Mouse (Mus musculus): ENCODE measurements around the gene Endog. TPM values are rescaled to one million over a fixed set of nuclear protein-coding genes. Genes with fewer than 3 reads are reported as not detected.

Endog gene
- polyA plus RNA-seq, 1 experiment from 2014 or later: 15.6 TPM

- no peak for ATAC-seq (ENCODE audit: low read depth)
- H3K27ac ChIP-seq: no peak overlapping the region
These were observed 26.7 kb downstream of the Endog start for GRCm38 (mm10) chr2:30198021-30198420.

GRCm38 (mm10) chr2:30199984-30200383, 28.7 kb downstream of the Endog start:
- Histone ChIP-seq H3K4me1 (replicated peaks) (peaks cover 53% of the 10 kb centered on the region), H3K27me3 (no peaks in the 10 kb centered on the region), H3K36me3 (no peaks in the 10 kb centered on the region), H3K4me2 (no peak overlapping the region), H3K9ac (no peak overlapping the region), H3K27ac (peak overlapping the region; percentile 75), H3K4me3 (replicated peaks) (no peak overlapping the region), H3K9me3 (replicated peaks) (no peaks in the 10 kb centered on the region)
- peak; percentile 41 for ATAC-seq (ENCODE audit: low read depth)
- DNase-seq: no peak
- WGBS (ENCODE audit: insufficient replicate concordance): 34% methylated on average over 1 of the region's 1 CpGs

More at GRCm38 (mm10) chr2:30198021-30198420, 26.7 kb downstream of the Endog start:
- Histone ChIP-seq H3K4me3 (replicated peaks) (no peak overlapping the region), H3K36me3 (no peaks in the 10 kb centered on the region), H3K9me3 (replicated peaks) (no peaks in the 10 kb centered on the region), H3K4me2 (no peak overlapping the region), H3K4me1 (replicated peaks) (peaks cover 36% of the 10 kb centered on the region), H3K9ac (no peak overlapping the region), H3K27me3 (no peaks in the 10 kb centered on the region)
- DNase-seq: no peak
- 68% methylated on average over 4 of the region's 4 CpGs for WGBS (ENCODE audit: insufficient replicate concordance)

GRCm38 (mm10) chr2:30200388-30200925, 29.2 kb downstream of the Endog start:
- 74% methylated on average over 5 of the region's 5 CpGs for WGBS (ENCODE audit: insufficient replicate concordance)
- Histone ChIP-seq H3K9ac (no peak overlapping the region), H3K27me3 (no peaks in the 10 kb centered on the region), H3K36me3 (no peaks in the 10 kb centered on the region), H3K9me3 (replicated peaks) (no peaks in the 10 kb centered on the region), H3K27ac (peak overlapping the region; percentile 69), H3K4me1 (replicated peaks) (peaks cover 57% of the 10 kb centered on the region), H3K4me2 (no peak overlapping the region), H3K4me3 (replicated peaks) (no peak overlapping the region)
- ATAC-seq (ENCODE audit: low read depth) (peak; percentile 45), DNase-seq (no peak)

- H3K9ac ChIP-seq: no peak overlapping the region
- H3K4me2 ChIP-seq: peak overlapping the region; percentile 95; the same call in 1 of the 2 replicates
- no peak overlapping the region for H3K27ac ChIP-seq
- no peaks in the 10 kb centered on the region for H3K9me3 ChIP-seq (replicated peaks)
- DNase-seq: peak; percentile 56
- no peaks in the 10 kb centered on the region for H3K36me3 ChIP-seq
- no peak overlapping the region for H3K4me3 ChIP-seq (replicated peaks)
- no peak for ATAC-seq (ENCODE audit: low read depth)
- no peaks in the 10 kb centered on the region for H3K27me3 ChIP-seq
- peaks cover 51% of the 10 kb centered on the region for H3K4me1 ChIP-seq (replicated peaks)
- WGBS (ENCODE audit: insufficient replicate concordance): 63% methylated on average over 7 of the region's 7 CpGs
These were observed 32.1 kb downstream of the Endog start for GRCm38 (mm10) chr2:30203439-30203838.

- peak overlapping the region; percentile 72 for H3K27ac ChIP-seq
- H3K27me3 ChIP-seq: no peaks in the 10 kb centered on the region
- H3K4me2 ChIP-seq: peak overlapping the region; percentile 95
- DNase-seq (no peak), ATAC-seq (ENCODE audit: low read depth) (peak; percentile 41)
- peaks cover 37% of the 10 kb centered on the region for H3K4me1 ChIP-seq (replicated peaks)
- 2% methylated on average over 13 of the region's 13 CpGs for WGBS (ENCODE audit: insufficient replicate concordance)
- no peaks in the 10 kb centered on the region for H3K9me3 ChIP-seq (replicated peaks)
- no peaks in the 10 kb centered on the region for H3K36me3 ChIP-seq
- H3K4me3 ChIP-seq (replicated peaks): peak overlapping the region; percentile 82
- peak overlapping the region; percentile 76 for H3K9ac ChIP-seq
These were observed 33.9 kb downstream of the Endog start for GRCm38 (mm10) chr2:30205255-30205628.

- peak within 1 kb of the TSS; percentile 76 for H3K9ac ChIP-seq
- H3K27ac ChIP-seq: peak within 1 kb of the TSS; percentile 72
- ATAC-seq (ENCODE audit: low read depth) (peak; percentile 92), DNase-seq (peak; percentile 85)
- no peaks in the 10 kb centered on the region for H3K36me3 ChIP-seq
- H3K4me2 ChIP-seq: peak within 1 kb of the TSS; percentile 95
- peaks cover 37% of the 10 kb centered on the region for H3K4me1 ChIP-seq (replicated peaks)
- no peaks in the 10 kb centered on the region for H3K9me3 ChIP-seq (replicated peaks)
- WGBS (ENCODE audit: insufficient replicate concordance): 3% methylated on average over 44 of the region's 44 CpGs
- H3K27me3 ChIP-seq: no peaks in the 10 kb centered on the region
- peak within 1 kb of the TSS; percentile 82 for H3K4me3 ChIP-seq (replicated peaks)
These were observed 34.5 kb downstream of the Endog start, which contains the start of gene Kyat1 for GRCm38 (mm10) chr2:30205629-30206357. Kyat1 (minus strand) TSS chr2:30205847.

- Histone ChIP-seq H3K4me1 (replicated peaks) (peaks cover 37% of the 10 kb centered on the region), H3K4me2 (no peak overlapping the region), H3K9ac (no peak overlapping the region), H3K27ac (no peak overlapping the region), H3K27me3 (no peaks in the 10 kb centered on the region), H3K4me3 (replicated peaks) (no peak overlapping the region), H3K9me3 (replicated peaks) (no peaks in the 10 kb centered on the region), H3K36me3 (no peaks in the 10 kb centered on the region)
- WGBS (ENCODE audit: insufficient replicate concordance): 69% methylated on average over 4 of the region's 4 CpGs
- DNase-seq (no peak), ATAC-seq (ENCODE audit: low read depth) (no peak)
These were observed 36.1 kb downstream of the Endog start for GRCm38 (mm10) chr2:30207401-30207800.

GRCm38 (mm10) chr2:30207886-30208285, 36.6 kb downstream of the Endog start:
- H3K9ac ChIP-seq: no peak overlapping the region
- WGBS (ENCODE audit: insufficient replicate concordance): 66% methylated on average over 5 of the region's 5 CpGs

GRCm38 (mm10) chr2:30211408-30212168, 40.3 kb downstream of the Endog start:
- peak; percentile 50 for ATAC-seq (ENCODE audit: low read depth)
- Histone ChIP-seq H3K27me3 (no peaks in the 10 kb centered on the region), H3K36me3 (no peaks in the 10 kb centered on the region), H3K4me2 (no peak overlapping the region), H3K27ac (peak overlapping the region; percentile 50; the same call in 1 of the 2 replicates), H3K4me3 (replicated peaks) (no peak overlapping the region), H3K4me1 (replicated peaks) (peaks cover 6% of the 10 kb centered on the region), H3K9ac (no peak overlapping the region), H3K9me3 (replicated peaks) (no peaks in the 10 kb centered on the region)
- no peak for DNase-seq
- WGBS (ENCODE audit: insufficient replicate concordance): 71% methylated on average over 6 of the region's 6 CpGs

More at GRCm38 (mm10) chr2:30207886-30208285, 36.6 kb downstream of the Endog start:
- H3K36me3 ChIP-seq: no peaks in the 10 kb centered on the region
- no peak overlapping the region for H3K4me3 ChIP-seq (replicated peaks)
- no peaks in the 10 kb centered on the region for H3K9me3 ChIP-seq (replicated peaks)
- no peak overlapping the region for H3K4me2 ChIP-seq
- H3K27ac ChIP-seq: no peak overlapping the region
- H3K27me3 ChIP-seq: no peaks in the 10 kb centered on the region
- ATAC-seq (ENCODE audit: low read depth): no peak
- peaks cover 35% of the 10 kb centered on the region for H3K4me1 ChIP-seq (replicated peaks)
- DNase-seq: no peak

- H3K4me3 ChIP-seq (replicated peaks): no peak overlapping the region
- no peak overlapping the region for H3K4me2 ChIP-seq
- H3K27ac ChIP-seq: peak overlapping the region; percentile 50; the same call in 1 of the 2 replicates
- ATAC-seq (ENCODE audit: low read depth) (no peak), DNase-seq (no peak)
- no peaks in the 10 kb centered on the region for H3K27me3 ChIP-seq
- peaks cover under 1% of the 10 kb centered on the region; the same call in 1 of the 2 replicates for H3K4me1 ChIP-seq (replicated peaks)
- H3K9me3 ChIP-seq (replicated peaks): no peaks in the 10 kb centered on the region
- WGBS (ENCODE audit: insufficient replicate concordance): 55% methylated on average over 4 of the region's 4 CpGs
- no peaks in the 10 kb centered on the region for H3K36me3 ChIP-seq
- no peak overlapping the region for H3K9ac ChIP-seq
These were observed 40.9 kb downstream of the Endog start for GRCm38 (mm10) chr2:30212169-30212545.

- H3K4me1 ChIP-seq (replicated peaks): no peaks in the 10 kb centered on the region; the same call in 1 of the 2 replicates
- WGBS (ENCODE audit: insufficient replicate concordance): 52% methylated on average over 1 of the region's 1 CpGs
- H3K9ac ChIP-seq: no peak overlapping the region
- H3K36me3 ChIP-seq: no peaks in the 10 kb centered on the region
- ATAC-seq (ENCODE audit: low read depth) (no peak), DNase-seq (no peak)
- no peak overlapping the region for H3K4me2 ChIP-seq
- no peaks in the 10 kb centered on the region; the same call in 1 of the 2 replicates for H3K9me3 ChIP-seq (replicated peaks)
- H3K27me3 ChIP-seq: no peaks in the 10 kb centered on the region
- H3K4me3 ChIP-seq (replicated peaks): no peak overlapping the region
- H3K27ac ChIP-seq: 0 out of 2 replicates have a peak overlapping the region, but pooled peaks have one; percentile 50
These were observed 41.7 kb downstream of the Endog start for GRCm38 (mm10) chr2:30212951-30213350.
